Mouse (Mus musculus) erythroblast, embryonic 14.5 days (primary cell): Measurements from ENCODE around the gene Dpp4. TPM values are rescaled to one million over a fixed set of nuclear protein-coding genes. Genes with fewer than 3 reads are reported as not detected.

ENCODE experiments used
- H3K27me3 ChIP-seq: 2 replicates; pipeline ENCODE4 v1.6.1; 2012; ENCODE audit warnings: inconsistent platforms; ENCODE audit not compliant: control insufficient read depth
- H3K36me3 ChIP-seq: 2 replicates; pipeline ENCODE4 v1.6.1; 2012; ENCODE audit warnings: mild to moderate bottlenecking, inconsistent platforms; ENCODE audit not compliant: control insufficient read depth
- H3K4me1 ChIP-seq: 2 replicates; pipeline ENCODE4 v1.6.1; 2012; ENCODE audit warnings: inconsistent platforms; ENCODE audit not compliant: control insufficient read depth
- H3K4me3 ChIP-seq: replicated peaks from 2 replicates; pipeline ENCODE3; 2012; ENCODE audit warnings: moderate library complexity, mild to moderate bottlenecking, inconsistent platforms
- H3K9me3 ChIP-seq: 2 replicates; pipeline ENCODE4 v1.6.1; 2012; ENCODE audit warnings: low read length, inconsistent platforms, mixed read lengths; ENCODE audit not compliant: control insufficient read depth
- GATA1 ChIP-seq: IDR thresholded peaks from 2 replicates; pipeline ENCODE4 v1.6.1; 2012; ENCODE audit warnings: low read length, inconsistent platforms, mixed read lengths
- TAL1 ChIP-seq: IDR thresholded peaks from 3 replicates; pipeline ENCODE4 v1.6.1; 2012; ENCODE audit warnings: low read length, inconsistent platforms, mixed read lengths
- polyA plus RNA-seq: library from polyadenylated mRNA; stranded (reverse); fragments of >175 nt; gene quantifications from 2 replicates; pipeline ENCODE4 v1.2.3, GENCODE M21; 2012

Dpp4 gene
- polyA plus RNA-seq, 1 experiment: not detected

DNA sequence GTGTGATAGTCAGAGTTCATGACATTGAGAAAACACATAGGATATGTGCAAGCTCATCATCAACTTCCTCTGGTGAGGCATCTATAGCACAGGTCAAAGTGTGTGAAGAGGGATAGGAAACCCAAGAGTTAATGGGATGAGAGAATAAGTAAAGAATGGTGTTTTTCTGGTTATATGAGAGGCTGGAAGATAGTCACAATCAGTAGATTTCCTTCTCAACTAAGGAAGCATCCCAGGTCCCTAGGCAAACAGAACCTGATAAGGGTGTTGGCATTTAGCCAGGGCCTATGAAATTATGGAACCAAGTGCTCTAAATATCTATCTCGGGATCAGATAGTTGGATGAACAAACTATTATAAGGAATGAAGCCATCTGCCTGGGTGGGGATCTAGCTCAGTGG, 15.2 kb downstream of the Dpp4 start:
- Histone ChIP-seq H3K4me3 (no peak overlapping the region), H3K9me3 (no peaks in the 10 kb centered on the region), H3K4me1 (no peaks in the 10 kb centered on the region), H3K27me3 (no peaks in the 10 kb centered on the region), H3K36me3 (no peaks in the 10 kb centered on the region)
- no peak for TF ChIP-seq GATA1
- TF ChIP-seq TAL1: no peak

DNA sequence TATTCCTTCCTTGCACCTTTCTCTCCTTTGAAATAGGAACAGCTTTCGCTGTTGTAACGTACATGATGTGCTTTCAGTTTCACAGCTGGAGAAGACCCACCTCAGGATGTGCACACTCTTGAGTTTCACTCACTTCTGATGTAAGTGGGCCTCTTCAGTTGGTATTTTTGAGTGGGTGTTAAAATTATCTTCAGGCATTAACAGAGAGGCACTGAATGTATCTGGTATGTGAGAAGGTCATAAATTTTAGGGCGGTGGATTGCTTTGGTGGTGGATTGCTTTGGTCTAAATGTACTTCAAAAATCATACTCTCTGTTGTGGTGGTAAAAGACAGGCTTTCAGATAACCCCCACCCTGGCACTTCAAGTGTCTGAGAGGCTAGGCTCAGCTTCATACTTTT, 17.2 kb downstream of the Dpp4 start:
- no peak overlapping the region for H3K4me3 ChIP-seq
- no peaks in the 10 kb centered on the region for H3K9me3 ChIP-seq
- no peaks in the 10 kb centered on the region for H3K27me3 ChIP-seq
- H3K36me3 ChIP-seq: no peaks in the 10 kb centered on the region
- no peak for TF ChIP-seq GATA1
- no peak for TF ChIP-seq TAL1
- peaks cover 5% of the 10 kb centered on the region for H3K4me1 ChIP-seq

DNA sequence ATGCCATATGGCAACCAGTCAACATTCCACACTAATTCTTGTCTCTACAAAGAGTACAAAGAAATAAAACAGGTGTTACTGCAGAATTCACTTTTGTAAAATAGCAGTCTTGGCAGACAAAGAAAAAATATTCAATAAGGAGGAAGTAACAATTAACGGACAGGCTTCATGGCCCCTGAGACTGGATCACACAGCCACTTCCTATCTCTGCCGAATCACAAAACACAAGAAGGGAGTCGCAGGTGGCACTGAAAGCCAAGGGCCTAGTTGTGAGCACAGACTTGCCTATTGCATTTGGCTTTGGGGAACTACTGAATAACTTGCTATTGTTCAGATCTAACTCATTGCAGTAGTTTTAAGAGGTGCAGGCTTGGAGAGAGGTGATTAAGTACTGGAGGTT, 19.9 kb downstream of the Dpp4 start:
- no peaks in the 10 kb centered on the region for H3K36me3 ChIP-seq
- H3K4me3 ChIP-seq: no peak overlapping the region
- H3K4me1 ChIP-seq: peaks cover 5% of the 10 kb centered on the region
- no peaks in the 10 kb centered on the region for H3K27me3 ChIP-seq
- no peaks in the 10 kb centered on the region for H3K9me3 ChIP-seq
- TF ChIP-seq TAL1 (no peak), GATA1 (no peak)

DNA sequence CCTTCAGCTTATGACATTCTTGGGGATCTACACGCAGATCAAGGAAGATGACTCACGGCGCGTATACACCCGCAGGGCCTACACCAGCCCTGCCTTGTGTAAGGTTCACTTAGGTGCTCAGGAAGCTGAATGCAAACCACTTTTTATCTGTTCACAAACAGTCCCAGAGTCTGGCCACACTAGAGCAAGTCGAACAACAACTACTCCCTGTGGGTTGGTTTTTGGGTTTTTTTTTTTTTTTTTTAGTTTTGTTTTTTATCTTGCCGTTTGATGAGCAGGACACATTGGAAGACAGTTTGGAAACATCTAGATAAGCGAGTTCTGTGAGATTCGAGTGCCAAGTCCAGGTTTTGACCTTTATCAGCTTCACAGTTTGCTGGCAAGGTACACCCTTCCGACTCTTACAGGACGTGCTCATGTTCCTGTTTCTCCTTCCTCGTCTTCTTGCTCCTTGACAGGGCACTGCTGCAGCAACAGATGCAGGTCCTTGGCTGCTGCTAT, 21.0 kb downstream of the Dpp4 start:
- H3K4me3 ChIP-seq: no peak overlapping the region

DNA sequence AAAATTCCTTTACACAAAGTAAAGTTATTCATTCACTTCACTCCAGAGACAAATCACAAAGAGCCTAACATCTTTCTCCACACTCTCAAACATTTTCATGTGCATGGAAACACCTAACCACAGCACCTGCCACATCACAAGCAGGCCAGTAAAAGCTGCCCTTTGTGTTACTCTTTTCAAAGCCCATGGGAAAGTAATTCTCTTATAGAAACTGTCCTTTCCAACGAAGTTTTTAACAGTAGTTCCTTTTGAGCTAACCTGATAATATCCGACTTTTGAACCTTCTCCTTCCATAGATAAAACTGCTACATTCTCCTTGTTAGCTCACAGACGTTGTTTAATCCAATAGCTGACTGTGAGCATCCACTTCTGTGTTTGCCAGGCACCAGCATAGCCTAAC, 21.7 kb downstream of the Dpp4 start:
- H3K9me3 ChIP-seq: no peaks in the 10 kb centered on the region
- no peaks in the 10 kb centered on the region for H3K27me3 ChIP-seq
- no peaks in the 10 kb centered on the region for H3K36me3 ChIP-seq
- H3K4me3 ChIP-seq: no peak overlapping the region
- TF ChIP-seq GATA1: no peak
- no peak for TF ChIP-seq TAL1
- H3K4me1 ChIP-seq: peaks cover 5% of the 10 kb centered on the region

More for the DNA sequence above, 21.0 kb downstream of the Dpp4 start:
- H3K36me3 ChIP-seq: no peaks in the 10 kb centered on the region
- H3K9me3 ChIP-seq: no peaks in the 10 kb centered on the region
- TF ChIP-seq TAL1: no peak
- H3K4me1 ChIP-seq: peaks cover 5% of the 10 kb centered on the region
- H3K27me3 ChIP-seq: no peaks in the 10 kb centered on the region

DNA sequence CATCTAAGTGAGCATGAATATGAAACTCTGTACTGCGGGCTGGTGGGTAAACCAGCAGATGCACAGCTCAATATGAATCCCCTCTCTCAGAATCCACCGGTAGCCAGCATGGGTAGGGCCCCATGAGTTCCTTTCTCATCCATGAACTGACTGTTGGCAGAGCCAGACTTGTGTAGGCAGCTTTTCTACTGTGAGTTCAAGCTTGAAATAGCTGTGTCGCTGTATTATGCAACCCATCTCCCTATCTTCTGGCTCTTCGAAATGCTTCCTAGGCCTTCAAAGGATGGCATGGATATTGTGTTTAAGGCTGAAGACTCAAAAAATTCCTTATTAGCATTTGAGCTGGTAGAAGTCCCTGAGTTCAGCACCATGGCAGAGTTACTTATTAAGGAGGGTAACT, 23.2 kb downstream of the Dpp4 start:
- TF ChIP-seq TAL1 (no peak), GATA1 (no peak)

DNA sequence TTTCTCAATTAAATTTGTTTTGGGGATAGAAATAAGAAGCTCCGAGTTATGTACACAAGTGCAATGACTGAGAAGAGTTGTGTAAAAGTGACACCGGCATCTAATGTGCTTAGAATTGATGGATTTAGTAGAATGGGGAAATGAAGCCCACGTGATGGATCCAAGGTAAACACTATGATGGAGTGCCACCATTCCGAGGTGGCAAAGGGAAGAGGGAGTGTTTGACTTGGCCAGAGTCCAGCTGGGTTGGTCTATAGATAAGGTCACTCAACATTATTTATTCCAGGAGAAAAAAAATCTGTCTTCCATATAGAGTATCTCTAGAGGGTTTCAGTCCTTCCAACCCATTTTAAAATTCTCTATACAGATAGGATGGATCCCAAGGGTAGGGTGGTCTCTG, 28.8 kb downstream of the Dpp4 start:
- no peaks in the 10 kb centered on the region for H3K36me3 ChIP-seq
- no peaks in the 10 kb centered on the region for H3K27me3 ChIP-seq
- H3K4me3 ChIP-seq: no peak overlapping the region
- H3K9me3 ChIP-seq: no peaks in the 10 kb centered on the region
- TF ChIP-seq GATA1: no peak
- TF ChIP-seq TAL1: no peak
- no peaks in the 10 kb centered on the region for H3K4me1 ChIP-seq

More for the DNA sequence above, 23.2 kb downstream of the Dpp4 start:
- peaks cover 5% of the 10 kb centered on the region for H3K4me1 ChIP-seq
- no peak overlapping the region for H3K4me3 ChIP-seq
- H3K9me3 ChIP-seq: no peaks in the 10 kb centered on the region
- H3K36me3 ChIP-seq: no peaks in the 10 kb centered on the region
- no peaks in the 10 kb centered on the region for H3K27me3 ChIP-seq

DNA sequence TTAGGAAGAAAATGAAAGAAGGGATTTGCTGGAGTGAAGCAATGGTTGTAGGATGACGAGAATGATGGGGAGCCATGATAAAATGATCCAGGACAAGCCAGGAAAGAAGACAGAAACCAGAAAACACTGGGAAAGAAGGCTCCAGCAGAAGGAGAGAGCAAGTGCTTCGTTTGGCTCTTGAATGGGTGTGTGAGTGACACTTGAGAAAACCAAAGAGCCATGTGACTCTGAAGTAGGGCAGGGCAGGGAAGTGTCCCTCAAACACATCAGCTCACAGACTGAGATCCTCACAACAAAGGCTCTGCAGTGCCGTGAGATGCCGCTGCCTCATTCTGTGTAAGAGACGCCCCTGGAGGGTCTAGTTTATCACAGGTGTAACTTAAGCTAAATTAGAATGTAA, 29.6 kb downstream of the Dpp4 start:
- H3K4me1 ChIP-seq: no peaks in the 10 kb centered on the region
- no peaks in the 10 kb centered on the region for H3K9me3 ChIP-seq
- H3K36me3 ChIP-seq: no peaks in the 10 kb centered on the region
- H3K4me3 ChIP-seq: no peak overlapping the region
- TF ChIP-seq TAL1 (no peak), GATA1 (no peak)
- H3K27me3 ChIP-seq: no peaks in the 10 kb centered on the region

DNA sequence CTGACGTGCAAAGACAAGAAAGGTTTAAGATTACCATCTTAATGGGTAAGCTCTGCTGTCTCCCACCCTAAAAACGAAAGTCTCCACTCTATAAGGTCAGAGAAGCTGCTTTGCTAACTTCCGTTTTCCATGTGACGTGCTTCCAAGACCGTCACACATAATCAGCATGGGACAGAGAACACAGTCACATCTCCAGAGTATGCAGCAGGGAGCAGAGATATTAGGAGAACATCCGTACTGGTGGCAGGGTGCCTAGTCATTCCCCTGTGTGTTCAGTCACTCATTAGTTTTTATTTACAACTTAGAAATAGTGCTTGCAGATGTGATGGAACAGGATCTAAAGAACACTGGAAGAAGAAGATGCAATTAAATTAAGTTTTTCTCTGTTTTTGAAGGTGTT, 30.3 kb downstream of the Dpp4 start:
- Histone ChIP-seq H3K4me1 (no peaks in the 10 kb centered on the region), H3K4me3 (no peak overlapping the region), H3K27me3 (no peaks in the 10 kb centered on the region), H3K36me3 (no peaks in the 10 kb centered on the region), H3K9me3 (no peaks in the 10 kb centered on the region)
- TF ChIP-seq GATA1 (no peak), TAL1 (no peak)

DNA sequence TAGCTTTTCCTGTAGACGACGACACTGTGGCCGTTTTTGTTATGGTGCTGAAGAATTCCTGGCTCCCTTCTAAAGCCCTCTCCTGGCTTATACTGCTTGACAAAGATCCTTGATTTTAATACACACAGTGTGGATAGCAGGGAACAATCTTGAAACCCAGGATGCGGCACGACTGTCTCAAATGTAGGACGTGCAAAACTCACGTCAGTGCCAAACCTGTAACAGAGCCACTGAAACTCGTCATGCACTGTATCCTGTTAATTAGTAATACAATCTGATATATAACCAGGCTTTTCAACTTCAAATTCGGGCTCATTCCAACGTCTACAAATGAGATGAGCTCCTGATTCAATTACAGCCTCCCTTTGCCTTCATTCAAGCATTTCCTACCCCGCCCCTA, 38.3 kb downstream of the Dpp4 start:
- H3K9me3 ChIP-seq: no peaks in the 10 kb centered on the region

More for the DNA sequence above, 38.3 kb downstream of the Dpp4 start:
- TF ChIP-seq TAL1 (no peak), GATA1 (no peak)
- no peaks in the 10 kb centered on the region for H3K27me3 ChIP-seq
- no peaks in the 10 kb centered on the region for H3K4me1 ChIP-seq
- H3K36me3 ChIP-seq: no peaks in the 10 kb centered on the region
- H3K4me3 ChIP-seq: no peak overlapping the region
